Mouse (Mus musculus): ENCODE data around the gene Cux1.

DNA sequence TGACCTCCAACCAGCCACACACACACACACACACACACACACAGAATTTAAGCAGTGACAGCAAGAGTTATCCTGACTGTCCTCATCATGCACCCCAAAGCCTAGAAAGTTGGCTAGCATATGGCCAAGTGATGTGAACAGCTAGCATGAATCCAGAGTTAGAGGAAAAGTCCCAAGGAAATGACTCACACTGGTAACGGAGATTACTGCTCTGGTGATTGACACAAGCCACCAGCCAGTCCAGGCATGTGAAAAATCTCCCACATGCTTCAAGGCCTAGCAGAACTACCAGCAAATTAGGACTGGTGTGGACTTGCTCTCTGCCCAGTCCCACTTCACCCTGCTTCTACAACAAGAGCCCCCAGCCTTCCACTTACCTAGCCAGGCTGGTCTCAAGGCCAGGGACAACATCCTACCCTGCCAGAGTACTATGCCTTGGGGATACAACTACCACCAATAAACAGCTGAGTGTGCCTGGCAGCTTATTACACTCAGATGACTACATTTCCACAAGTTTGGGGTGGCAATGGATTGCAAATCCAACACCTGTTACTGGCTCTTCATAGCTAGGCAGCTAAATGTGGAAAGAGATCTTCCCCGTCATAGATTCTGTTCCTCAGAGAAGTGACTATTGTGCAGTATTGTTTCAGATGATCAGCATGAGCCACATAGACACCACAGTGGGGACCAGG is 35.5 kb downstream of the Cux1 start:
- no peak for TF ChIP-seq GATA1 (IDR thresholded peaks at IDR 0.05; ENCODE audit: borderline replicate concordance, low read length)
- TF ChIP-seq FLI1 (IDR thresholded peaks at IDR 0.05; ENCODE audit: low read length) = no peak
